Mouse (Mus musculus) CH12.LX (cell line): ENCODE data around the gene Aco2. TPM values are rescaled to one million over a fixed set of nuclear protein-coding genes. Genes with fewer than 3 reads are reported as not detected.
A peak's percentile ranks its signal among the peaks of the same experiment; 100 is the strongest.

Experiments
- DNase-seq: peaks from one replicate; pipeline ENCODE4 v3.0.0-alpha.2; 2013; ENCODE audit errors: extremely low read depth
- H3K27ac ChIP-seq: 2 replicates; pipeline ENCODE4 v1.5.1; 2012; ENCODE audit warnings: low read depth, mild to moderate bottlenecking, control low read depth, moderate library complexity; ENCODE audit not compliant: insufficient read depth
- H3K27me3 ChIP-seq: replicated peaks from 2 replicates; pipeline ENCODE3; 2012; ENCODE audit warnings: inconsistent platforms
- H3K36me3 ChIP-seq, 2 experiments: replicated peaks in 1 of 2; 2 replicates each; pipeline versions ENCODE3 to v1.6.1; 2012; ENCODE audit warnings: inconsistent platforms in 1 of 2, low read length in 1 of 2, mild to moderate bottlenecking in 1 of 2, mixed read lengths in 1 of 2, moderate library complexity in 1 of 2; ENCODE audit not compliant: control insufficient read depth in 1 of 2, insufficient read depth in 1 of 2
- H3K4me1 ChIP-seq, 2 experiments: 2 replicates each; pipeline ENCODE4 v1.6.1; 2012; ENCODE audit warnings: inconsistent platforms in 1 of 2, moderate library complexity in 1 of 2; ENCODE audit not compliant: insufficient read depth in 2 of 2, control insufficient read depth in 1 of 2
- H3K4me2 ChIP-seq: 2 replicates; pipeline ENCODE4 v1.6.1; 2012; ENCODE audit warnings: low read depth, mild to moderate bottlenecking, control low read depth; ENCODE audit not compliant: poor library complexity, insufficient read depth, severe bottlenecking
- H3K4me3 ChIP-seq, 3 experiments: fragments of 150-350 bp in 1 of 3; sonication (generic) in 1 of 3; replicated peaks in 1 of 3; 2 replicates each; pipeline versions ENCODE3 to v1.5.1; 2011 to 2012; ENCODE audit warnings: low read depth in 2 of 3, low read length in 2 of 3, mild to moderate bottlenecking in 2 of 3, moderate library complexity in 2 of 3, control low read depth in 1 of 3, improper control_type of control experiment in 1 of 3, inconsistent platforms in 1 of 3, mixed read lengths in 1 of 3; ENCODE audit not compliant: poor library complexity in 1 of 3
- H3K79me2 ChIP-seq: replicated peaks from 2 replicates; pipeline ENCODE4 v1.6.1; 2012; ENCODE audit warnings: mild to moderate bottlenecking, moderate library complexity; ENCODE audit not compliant: control insufficient read depth, poor library complexity, insufficient read depth, severe bottlenecking; ENCODE audit errors: extremely low read depth
- H3K9ac ChIP-seq: 2 replicates; pipeline ENCODE4 v1.6.1; 2012; ENCODE audit warnings: low read depth, mild to moderate bottlenecking, control low read depth, moderate library complexity; ENCODE audit not compliant: insufficient read depth
- H3K9me3 ChIP-seq: replicated peaks from 2 replicates; pipeline ENCODE3; 2012; ENCODE audit warnings: low read length, inconsistent platforms, mixed read lengths
- CHD2 ChIP-seq: IDR thresholded peaks from 2 replicates; pipeline ENCODE4 v1.6.1; 2011; ENCODE audit warnings: low read length, improper control_type of control experiment
- CTCF ChIP-seq, 2 experiments: IDR thresholded peaks in 1 of 2; conservative IDR thresholded peaks in 1 of 2; 2 replicates each; pipeline ENCODE4 v1.5.1; 2011 to 2012; ENCODE audit warnings: low read depth in 2 of 2, low read length in 2 of 2, improper control_type of control experiment in 1 of 2, inconsistent platforms in 1 of 2, mild to moderate bottlenecking in 1 of 2, moderate library complexity in 1 of 2
- ELF1 ChIP-seq: IDR thresholded peaks from 2 replicates; pipeline ENCODE4 v1.6.1; 2014; ENCODE audit warnings: low read depth, mild to moderate bottlenecking, inconsistent platforms, low read length, improper control_type of control experiment
- EP300 ChIP-seq: IDR thresholded peaks from 2 replicates; pipeline ENCODE4 v1.6.1; 2011; ENCODE audit warnings: low read length, improper control_type of control experiment
- HCFC1 ChIP-seq: IDR thresholded peaks from 2 replicates; pipeline ENCODE4 v1.6.1; 2012; ENCODE audit warnings: low read depth, mild to moderate bottlenecking, inconsistent platforms, low read length, improper control_type of control experiment
- IRF4 ChIP-seq: IDR thresholded peaks from 2 replicates; pipeline ENCODE4 v1.6.1; 2014; ENCODE audit warnings: low read depth, mild to moderate bottlenecking, inconsistent platforms, low read length, improper control_type of control experiment
- JUND ChIP-seq: conservative IDR thresholded peaks from 2 replicates; pipeline ENCODE4 v1.6.1; 2011; ENCODE audit warnings: low read depth, low read length, improper control_type of control experiment
- KAT2A ChIP-seq: IDR thresholded peaks from 2 replicates; pipeline ENCODE4 v1.6.1; 2012; ENCODE audit warnings: low read length, improper control_type of control experiment, inconsistent platforms; ENCODE audit not compliant: insufficient replicate concordance
- MAX ChIP-seq: IDR thresholded peaks from 2 replicates; pipeline ENCODE4 v1.6.1; 2011; ENCODE audit warnings: low read length, improper control_type of control experiment
- MAZ ChIP-seq: IDR thresholded peaks from 2 replicates; pipeline ENCODE4 v1.6.1; 2012; ENCODE audit warnings: low read depth, mild to moderate bottlenecking, inconsistent platforms, low read length, improper control_type of control experiment, moderate library complexity
- NELFE ChIP-seq: IDR thresholded peaks from 2 replicates; pipeline ENCODE4 v1.6.1; 2011; ENCODE audit warnings: low read depth, low read length, improper control_type of control experiment
- POLR2A ChIP-seq: IDR thresholded peaks from 2 replicates; pipeline ENCODE4 v1.6.1; 2011; ENCODE audit warnings: low read depth, mild to moderate bottlenecking, improper control_type of control experiment, low read length
- RAD21 ChIP-seq: IDR thresholded peaks from 2 replicates; pipeline ENCODE4 v1.6.1; 2011; ENCODE audit warnings: low read depth, mild to moderate bottlenecking, low read length, improper control_type of control experiment, moderate library complexity
- RCOR1 ChIP-seq: conservative IDR thresholded peaks from 2 replicates; pipeline ENCODE4 v1.6.1; 2012; ENCODE audit warnings: low read depth, mild to moderate bottlenecking, inconsistent platforms, low read length, improper control_type of control experiment
- SIN3A ChIP-seq: IDR thresholded peaks from 2 replicates; pipeline ENCODE4 v1.6.1; 2012; ENCODE audit warnings: low read length, improper control_type of control experiment, inconsistent platforms
- TBP ChIP-seq: conservative IDR thresholded peaks from 2 replicates; pipeline ENCODE4 v1.6.1; 2011; ENCODE audit warnings: low read depth, low read length, improper control_type of control experiment
- TCF12 ChIP-seq: IDR thresholded peaks from 2 replicates; pipeline ENCODE4 v1.6.1; 2014; ENCODE audit warnings: low read depth, mild to moderate bottlenecking, inconsistent platforms, low read length, improper control_type of control experiment
- USF2 ChIP-seq: conservative IDR thresholded peaks from 2 replicates; pipeline ENCODE4 v1.6.1; 2011; ENCODE audit warnings: low read depth, low read length, improper control_type of control experiment
- ZC3H11A ChIP-seq: IDR thresholded peaks from 2 replicates; pipeline ENCODE4 v1.6.1; 2012; ENCODE audit warnings: low read depth, mild to moderate bottlenecking, inconsistent platforms, low read length, improper control_type of control experiment
- ZKSCAN1 ChIP-seq: IDR thresholded peaks from 2 replicates; pipeline ENCODE4 v1.6.1; 2012; ENCODE audit warnings: low read depth, inconsistent platforms, low read length, improper control_type of control experiment, borderline replicate concordance
- ZNF384 ChIP-seq: IDR thresholded peaks from 2 replicates; pipeline ENCODE4 v1.6.1; 2012; ENCODE audit warnings: low read depth, low read length, improper control_type of control experiment, inconsistent platforms
- dilution Hi-C: fragments of 300-500 bp; cut with MboI; formaldehyde crosslinking; loops from 2 replicates; pipeline ENCODE4 v1.14.3; 2020; ENCODE audit warnings: low sequenced_read_pairs; ENCODE audit not compliant: extremely low pct_unique_long_range_greater_than_20kb, extremely low pct_ligation_motif_present
- in situ Hi-C: fragments of 300-500 bp; cut with MboI; formaldehyde crosslinking; loops from 3 replicates; pipeline ENCODE4 v1.14.3; 2019; ENCODE audit warnings: low sequenced_read_pairs, low pct_ligation_motif_present, low pct_unique_long_range_greater_than_20kb, mixed read lengths
- polyA plus RNA-seq: library from polyadenylated mRNA; unstranded; fragments of >175 nt; gene quantifications from 2 replicates; pipeline ENCODE4 v1.2.1, GENCODE M21; 2012; ENCODE audit warnings: low read depth; ENCODE audit not compliant: insufficient read length
- total RNA-seq, 2 experiments: library from RNA; depleted of rRNA; stranded (reverse); fragments of 300-350 nt in 1 of 2; fragments of >200 nt in 1 of 2; gene quantifications; 2 replicates each; pipeline ENCODE4 v1.2.3; 2012 to 2014

Aco2 gene
- total and polyA plus RNA-seq, 3 experiments = 150 to 205 (median 190) TPM

DNA sequence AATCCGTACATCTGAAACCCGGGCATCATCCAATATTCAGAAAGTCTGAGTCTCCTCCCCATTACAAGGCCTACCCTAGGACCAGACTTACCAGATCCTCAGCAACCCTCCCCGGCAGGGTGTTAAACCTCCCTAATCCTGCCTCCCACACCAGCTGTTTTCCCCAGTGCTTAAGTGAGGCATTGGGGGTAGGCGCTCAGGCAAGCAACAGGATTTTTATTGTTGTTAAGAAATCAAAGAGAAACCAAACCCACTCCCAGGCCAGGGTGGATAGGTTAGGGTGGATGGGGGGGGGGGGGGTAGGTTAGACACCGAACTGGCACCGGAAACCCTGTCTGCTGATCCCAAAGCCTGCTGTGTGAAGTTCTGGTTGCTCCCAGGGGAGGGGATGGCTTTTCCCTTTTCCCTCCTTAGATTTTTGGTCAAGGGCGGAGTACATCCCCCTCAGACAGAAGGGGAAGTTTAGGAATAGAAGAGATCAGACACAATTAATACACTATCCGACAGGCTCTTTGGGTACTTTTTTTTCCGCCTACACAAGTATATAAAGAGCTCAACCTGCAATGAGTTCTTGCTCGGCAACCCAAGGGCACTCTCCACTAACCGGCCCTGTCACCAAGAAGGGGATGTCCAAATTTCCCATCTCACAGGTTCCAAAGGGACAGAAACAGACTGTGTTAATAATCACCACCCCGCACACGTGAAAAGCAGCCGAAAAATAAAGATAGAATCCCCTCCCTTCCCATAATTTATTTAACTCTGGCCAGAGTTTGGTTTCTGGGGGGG lies 15.0 kb upstream of the Aco2 start:
- Histone ChIP-seq H3K36me3 (peaks cover 9 to 29% of the 10 kb centered on the region in 2 experiments), H3K4me3 (peak overlapping the region; percentile 74 to 89 (median 89)), H3K9me3 (no peaks in the 10 kb centered on the region), H3K4me2 (peak overlapping the region; percentile 58), H3K27ac (peak overlapping the region; percentile 50; the same call in 1 of the 2 replicates), H3K4me1 (peaks cover 3 to 27% of the 10 kb centered on the region in 2 experiments; a peak in 2 of 4 replicates), H3K9ac (peak overlapping the region; percentile 85), H3K79me2 (peaks cover 43% of the 10 kb centered on the region), H3K27me3 (no peaks in the 10 kb centered on the region)
- in situ Hi-C loops (no loop called here), dilution Hi-C loops (no loop called here)
- TF ChIP-seq ZC3H11A (no peak), USF2 (no peak), MAZ (no peak), JUND (no peak), RAD21 (no peak), POLR2A (no peak), KAT2A (no peak), TCF12 (no peak), NELFE (no peak), MAX (no peak), RCOR1 (no peak), ZKSCAN1 (no peak), IRF4 (no peak), ZNF384 (no peak), ELF1 (no peak), SIN3A (no peak), CTCF (conservative IDR thresholded peaks at IDR 0.05 in 1 of 2, IDR thresholded peaks at IDR 0.05 in 1 of 2; ENCODE audit: low read depth in 2 of 2, low read length in 2 of 2) (no peak), HCFC1 (no peak), EP300 (no peak), CHD2 (no peak)
- peak; percentile 35 for DNase-seq

DNA sequence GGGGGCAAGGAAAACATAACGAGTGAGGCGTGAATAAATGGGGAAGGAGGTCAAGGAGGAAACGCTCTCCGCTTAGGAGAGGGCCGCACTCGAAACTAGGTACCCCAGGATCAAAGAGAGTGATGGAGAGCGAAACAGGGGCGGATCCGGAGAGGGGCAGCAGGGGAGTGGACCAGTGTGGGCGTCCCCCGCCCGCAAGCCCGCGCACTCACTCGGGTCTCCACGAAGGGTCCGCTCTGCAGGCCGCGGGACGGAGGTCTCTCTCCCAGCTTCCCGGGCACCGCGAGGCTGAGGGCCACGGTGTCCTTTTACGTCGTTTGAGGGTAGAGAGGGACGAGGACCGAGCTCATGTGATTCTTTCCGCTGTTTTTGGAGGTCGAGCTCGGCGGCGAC lies 14.4 kb upstream of the Aco2 start:
- H3K4me2 ChIP-seq = 0 out of 2 replicates have a peak overlapping the region, but pooled peaks have one; percentile 58
- H3K36me3 ChIP-seq = peaks cover 4 to 23% of the 10 kb centered on the region in 2 experiments
- dilution Hi-C loops (no loop called here), in situ Hi-C loops (no loop called here)
- peak overlapping the region; percentile 85 for H3K9ac ChIP-seq
- no peaks in the 10 kb centered on the region for H3K27me3 ChIP-seq
- peak overlapping the region; percentile 86 for H3K27ac ChIP-seq
- H3K79me2 ChIP-seq = peaks cover 42% of the 10 kb centered on the region
- peak; percentile 19 for DNase-seq
- no peaks in the 10 kb centered on the region for H3K9me3 ChIP-seq
- H3K4me1 ChIP-seq = peaks cover 3 to 22% of the 10 kb centered on the region in 2 experiments; a peak in 2 of 4 replicates
- H3K4me3 ChIP-seq = peak overlapping the region; percentile 74 to 89 (median 89)
- TF ChIP-seq TBP = no peak
- TF ChIP-seq IRF4 = peak; percentile 52; the same call in 1 of the 2 replicates
